Mouse (Mus musculus) CH12.LX (cell line): ENCODE data around the gene Ifnar1. TPM values are rescaled to one million over a fixed set of nuclear protein-coding genes. Genes with fewer than 3 reads are reported as not detected.

Experiments used
- DNase-seq: peaks from one replicate; pipeline ENCODE4 v3.0.0-alpha.2; 2013; ENCODE audit errors: extremely low read depth
- H3K27ac ChIP-seq: 2 replicates; pipeline ENCODE4 v1.5.1; 2012; ENCODE audit warnings: low read depth, mild to moderate bottlenecking, control low read depth, moderate library complexity; ENCODE audit not compliant: insufficient read depth
- H3K27me3 ChIP-seq: replicated peaks from 2 replicates; pipeline ENCODE3; 2012; ENCODE audit warnings: inconsistent platforms
- H3K36me3 ChIP-seq, 2 experiments: replicated peaks in 1 of 2; 2 replicates each; pipeline versions ENCODE3 to v1.6.1; 2012; ENCODE audit warnings: inconsistent platforms in 1 of 2, low read length in 1 of 2, mild to moderate bottlenecking in 1 of 2, mixed read lengths in 1 of 2, moderate library complexity in 1 of 2; ENCODE audit not compliant: control insufficient read depth in 1 of 2, insufficient read depth in 1 of 2
- H3K4me1 ChIP-seq, 2 experiments: 2 replicates each; pipeline ENCODE4 v1.6.1; 2012; ENCODE audit warnings: inconsistent platforms in 1 of 2, moderate library complexity in 1 of 2; ENCODE audit not compliant: insufficient read depth in 2 of 2, control insufficient read depth in 1 of 2
- H3K4me2 ChIP-seq: 2 replicates; pipeline ENCODE4 v1.6.1; 2012; ENCODE audit warnings: low read depth, mild to moderate bottlenecking, control low read depth; ENCODE audit not compliant: poor library complexity, insufficient read depth, severe bottlenecking
- H3K4me3 ChIP-seq, 3 experiments: fragments of 150-350 bp in 1 of 3; sonication (generic) in 1 of 3; replicated peaks in 1 of 3; 2 replicates each; pipeline versions ENCODE3 to v1.5.1; 2011 to 2012; ENCODE audit warnings: low read depth in 2 of 3, low read length in 2 of 3, mild to moderate bottlenecking in 2 of 3, moderate library complexity in 2 of 3, control low read depth in 1 of 3, improper control_type of control experiment in 1 of 3, inconsistent platforms in 1 of 3, mixed read lengths in 1 of 3; ENCODE audit not compliant: poor library complexity in 1 of 3
- H3K79me2 ChIP-seq: replicated peaks from 2 replicates; pipeline ENCODE4 v1.6.1; 2012; ENCODE audit warnings: mild to moderate bottlenecking, moderate library complexity; ENCODE audit not compliant: control insufficient read depth, poor library complexity, insufficient read depth, severe bottlenecking; ENCODE audit errors: extremely low read depth
- H3K9ac ChIP-seq: 2 replicates; pipeline ENCODE4 v1.6.1; 2012; ENCODE audit warnings: low read depth, mild to moderate bottlenecking, control low read depth, moderate library complexity; ENCODE audit not compliant: insufficient read depth
- H3K9me3 ChIP-seq: replicated peaks from 2 replicates; pipeline ENCODE3; 2012; ENCODE audit warnings: low read length, inconsistent platforms, mixed read lengths
- BHLHE40 ChIP-seq: IDR thresholded peaks from 2 replicates; pipeline ENCODE4 v1.6.1; 2011; ENCODE audit warnings: mild to moderate bottlenecking, low read depth, low read length, improper control_type of control experiment
- CHD1 ChIP-seq: IDR thresholded peaks from 2 replicates; pipeline ENCODE4 v1.6.1; 2012; ENCODE audit warnings: low read depth, low read length, improper control_type of control experiment, inconsistent platforms
- CHD2 ChIP-seq: IDR thresholded peaks from 2 replicates; pipeline ENCODE4 v1.6.1; 2011; ENCODE audit warnings: low read length, improper control_type of control experiment
- CTCF ChIP-seq, 2 experiments: IDR thresholded peaks in 1 of 2; conservative IDR thresholded peaks in 1 of 2; 2 replicates each; pipeline ENCODE4 v1.5.1; 2011 to 2012; ENCODE audit warnings: low read depth in 2 of 2, low read length in 2 of 2, improper control_type of control experiment in 1 of 2, inconsistent platforms in 1 of 2, mild to moderate bottlenecking in 1 of 2, moderate library complexity in 1 of 2
- E2F4 ChIP-seq: IDR thresholded peaks from 2 replicates; pipeline ENCODE4 v1.6.1; 2011; ENCODE audit warnings: low read depth, low read length, improper control_type of control experiment; ENCODE audit not compliant: insufficient replicate concordance
- ELF1 ChIP-seq: IDR thresholded peaks from 2 replicates; pipeline ENCODE4 v1.6.1; 2014; ENCODE audit warnings: low read depth, mild to moderate bottlenecking, inconsistent platforms, low read length, improper control_type of control experiment
- EP300 ChIP-seq: IDR thresholded peaks from 2 replicates; pipeline ENCODE4 v1.6.1; 2011; ENCODE audit warnings: low read length, improper control_type of control experiment
- ETS1 ChIP-seq: conservative IDR thresholded peaks from 2 replicates; pipeline ENCODE4 v1.6.1; 2012; ENCODE audit warnings: low read depth, mild to moderate bottlenecking, inconsistent platforms, low read length, improper control_type of control experiment, moderate library complexity
- GABPA ChIP-seq: IDR thresholded peaks from 2 replicates; pipeline ENCODE4 v1.6.1; 2012; ENCODE audit warnings: low read depth, low read length, improper control_type of control experiment, inconsistent platforms; ENCODE audit not compliant: insufficient replicate concordance
- HCFC1 ChIP-seq: IDR thresholded peaks from 2 replicates; pipeline ENCODE4 v1.6.1; 2012; ENCODE audit warnings: low read depth, mild to moderate bottlenecking, inconsistent platforms, low read length, improper control_type of control experiment
- IRF4 ChIP-seq: IDR thresholded peaks from 2 replicates; pipeline ENCODE4 v1.6.1; 2014; ENCODE audit warnings: low read depth, mild to moderate bottlenecking, inconsistent platforms, low read length, improper control_type of control experiment
- JUN ChIP-seq: IDR thresholded peaks from 2 replicates; pipeline ENCODE4 v1.6.1; 2011; ENCODE audit warnings: low read depth, mild to moderate bottlenecking, low read length, improper control_type of control experiment, moderate library complexity; ENCODE audit not compliant: insufficient read depth
- KAT2A ChIP-seq: IDR thresholded peaks from 2 replicates; pipeline ENCODE4 v1.6.1; 2012; ENCODE audit warnings: low read length, improper control_type of control experiment, inconsistent platforms; ENCODE audit not compliant: insufficient replicate concordance
- MAFK ChIP-seq: IDR thresholded peaks from 2 replicates; pipeline ENCODE4 v1.6.1; 2011; ENCODE audit warnings: low read length, improper control_type of control experiment; ENCODE audit not compliant: insufficient replicate concordance
- MEF2A ChIP-seq: IDR thresholded peaks from 2 replicates; pipeline ENCODE4 v1.6.1; 2014; ENCODE audit warnings: low read depth, mild to moderate bottlenecking, inconsistent platforms, low read length, improper control_type of control experiment, borderline replicate concordance
- MYC ChIP-seq: IDR thresholded peaks from 2 replicates; pipeline ENCODE4 v1.6.1; 2011; ENCODE audit warnings: low read depth, mild to moderate bottlenecking, improper control_type of control experiment, low read length
- NELFE ChIP-seq: IDR thresholded peaks from 2 replicates; pipeline ENCODE4 v1.6.1; 2011; ENCODE audit warnings: low read depth, low read length, improper control_type of control experiment
- POLR2AphosphoS2 ChIP-seq: IDR thresholded peaks from 2 replicates; pipeline ENCODE4 v1.6.1; 2011; ENCODE audit warnings: low read depth, low read length, improper control_type of control experiment
- RCOR1 ChIP-seq: conservative IDR thresholded peaks from 2 replicates; pipeline ENCODE4 v1.6.1; 2012; ENCODE audit warnings: low read depth, mild to moderate bottlenecking, inconsistent platforms, low read length, improper control_type of control experiment
- SIN3A ChIP-seq: IDR thresholded peaks from 2 replicates; pipeline ENCODE4 v1.6.1; 2012; ENCODE audit warnings: low read length, improper control_type of control experiment, inconsistent platforms
- SMC3 ChIP-seq: IDR thresholded peaks from 2 replicates; pipeline ENCODE4 v1.6.1; 2011; ENCODE audit warnings: low read depth, low read length, improper control_type of control experiment
- TBP ChIP-seq: conservative IDR thresholded peaks from 2 replicates; pipeline ENCODE4 v1.6.1; 2011; ENCODE audit warnings: low read depth, low read length, improper control_type of control experiment
- TCF12 ChIP-seq: IDR thresholded peaks from 2 replicates; pipeline ENCODE4 v1.6.1; 2014; ENCODE audit warnings: low read depth, mild to moderate bottlenecking, inconsistent platforms, low read length, improper control_type of control experiment
- UBTF ChIP-seq: IDR thresholded peaks from 2 replicates; pipeline ENCODE4 v1.6.1; 2012; ENCODE audit warnings: low read depth, mild to moderate bottlenecking, inconsistent platforms, low read length, improper control_type of control experiment, moderate library complexity
- USF1 ChIP-seq: IDR thresholded peaks from 2 replicates; pipeline ENCODE4 v1.6.1; 2014; ENCODE audit warnings: low read depth, mild to moderate bottlenecking, inconsistent platforms, low read length, improper control_type of control experiment
- USF2 ChIP-seq: conservative IDR thresholded peaks from 2 replicates; pipeline ENCODE4 v1.6.1; 2011; ENCODE audit warnings: low read depth, low read length, improper control_type of control experiment
- ZC3H11A ChIP-seq: IDR thresholded peaks from 2 replicates; pipeline ENCODE4 v1.6.1; 2012; ENCODE audit warnings: low read depth, mild to moderate bottlenecking, inconsistent platforms, low read length, improper control_type of control experiment
- ZKSCAN1 ChIP-seq: IDR thresholded peaks from 2 replicates; pipeline ENCODE4 v1.6.1; 2012; ENCODE audit warnings: low read depth, inconsistent platforms, low read length, improper control_type of control experiment, borderline replicate concordance
- ZMIZ1 ChIP-seq: IDR thresholded peaks from 2 replicates; pipeline ENCODE4 v1.6.1; 2012; ENCODE audit warnings: low read depth, mild to moderate bottlenecking, inconsistent platforms, low read length, improper control_type of control experiment
- ZNF384 ChIP-seq: IDR thresholded peaks from 2 replicates; pipeline ENCODE4 v1.6.1; 2012; ENCODE audit warnings: low read depth, low read length, improper control_type of control experiment, inconsistent platforms
- dilution Hi-C: fragments of 300-500 bp; cut with MboI; formaldehyde crosslinking; loops from 2 replicates; pipeline ENCODE4 v1.14.3; 2020; ENCODE audit warnings: low sequenced_read_pairs; ENCODE audit not compliant: extremely low pct_unique_long_range_greater_than_20kb, extremely low pct_ligation_motif_present
- in situ Hi-C: fragments of 300-500 bp; cut with MboI; formaldehyde crosslinking; loops from 3 replicates; pipeline ENCODE4 v1.14.3; 2019; ENCODE audit warnings: low sequenced_read_pairs, low pct_ligation_motif_present, low pct_unique_long_range_greater_than_20kb, mixed read lengths
- polyA plus RNA-seq: library from polyadenylated mRNA; unstranded; fragments of >175 nt; gene quantifications from 2 replicates; pipeline ENCODE4 v1.2.1, GENCODE M21; 2012; ENCODE audit warnings: low read depth; ENCODE audit not compliant: insufficient read length
- total RNA-seq, 2 experiments: library from RNA; depleted of rRNA; stranded (reverse); fragments of 300-350 nt in 1 of 2; fragments of >200 nt in 1 of 2; gene quantifications; 2 replicates each; pipeline ENCODE4 v1.2.3; 2012 to 2014

The Ifnar1 gene
- total and polyA plus RNA-seq, 3 experiments = 32.8 to 49.4 (median 40.3) TPM

GRCm38 (mm10) chr16:91459396-91459795 lies 25.6 kb upstream of the Ifnar1 start:
- H3K4me2 ChIP-seq = no peak overlapping the region
- peaks cover 13 to 64% of the 10 kb centered on the region in 2 experiments for H3K4me1 ChIP-seq
- in situ Hi-C loops (no loop called here), dilution Hi-C loops (no loop called here)
- peak; percentile 74 for DNase-seq
- H3K27me3 ChIP-seq = no peaks in the 10 kb centered on the region
- H3K36me3 ChIP-seq = peaks cover 0 to 6% of the 10 kb centered on the region in 2 experiments
- no peak overlapping the region for H3K9ac ChIP-seq
- peaks cover 8% of the 10 kb centered on the region for H3K9me3 ChIP-seq
- peak; percentile 71 for TF ChIP-seq TCF12
- no peak for TF ChIP-seq HCFC1
- TF ChIP-seq MYC = no peak
- TF ChIP-seq POLR2AphosphoS2 = no peak
- peak; percentile 65; the same call in 1 of the 2 replicates for TF ChIP-seq IRF4
- no peak for TF ChIP-seq ZNF384
- no peak for TF ChIP-seq JUN
- peak; percentile 55 for TF ChIP-seq ETS1
- no peak for TF ChIP-seq UBTF
- no peak for TF ChIP-seq SMC3
- no peak for TF ChIP-seq MEF2A
- no peak for TF ChIP-seq USF1
- no peak for TF ChIP-seq ELF1
- peak; percentile 73 for TF ChIP-seq BHLHE40
- TF ChIP-seq ZMIZ1 = no peak
- TF ChIP-seq CTCF (conservative IDR thresholded peaks at IDR 0.05 in 1 of 2, IDR thresholded peaks at IDR 0.05 in 1 of 2; ENCODE audit: low read depth in 2 of 2, low read length in 2 of 2) = no peak
- peak; percentile 75 for TF ChIP-seq EP300
- no peak for TF ChIP-seq E2F4
- TF ChIP-seq CHD2 = no peak
- no peak overlapping the region for H3K27ac ChIP-seq
- no peaks in the 10 kb centered on the region for H3K79me2 ChIP-seq
- no peak overlapping the region for H3K4me3 ChIP-seq

- no peaks in the 10 kb centered on the region for H3K27me3 ChIP-seq
- H3K9me3 ChIP-seq = peaks cover 8% of the 10 kb centered on the region
- DNase-seq = peak; percentile 84
- no peak overlapping the region for H3K4me3 ChIP-seq
- H3K4me2 ChIP-seq = no peak overlapping the region
- H3K36me3 ChIP-seq = peaks cover 0 to 6% of the 10 kb centered on the region in 2 experiments
- no peaks in the 10 kb centered on the region for H3K79me2 ChIP-seq
- H3K9ac ChIP-seq = no peak overlapping the region
- in situ Hi-C loops = no loop called here
- dilution Hi-C loops = no loop called here
- H3K4me1 ChIP-seq = peaks cover 13 to 64% of the 10 kb centered on the region in 2 experiments
- no peak overlapping the region for H3K27ac ChIP-seq
- TF ChIP-seq TBP (peak; percentile 91), MAFK (0 out of 2 replicates have a peak, but pooled peaks have one; percentile 7), USF1 (no peak), MYC (peak; percentile 85; the same call in 1 of the 2 replicates), USF2 (no peak), KAT2A (no peak), GABPA (no peak), NELFE (no peak), ELF1 (no peak; the same call in 1 of the 2 replicates), CHD2 (no peak), E2F4 (no peak), HCFC1 (no peak), POLR2AphosphoS2 (no peak), JUN (no peak), CHD1 (no peak), ETS1 (no peak; the same call in 1 of the 2 replicates), RCOR1 (no peak), SIN3A (no peak), ZKSCAN1 (no peak), ZC3H11A (0 out of 2 replicates have a peak, but pooled peaks have one; percentile 9), ZMIZ1 (no peak), ZNF384 (no peak), MEF2A (no peak)
Observed at GRCm38 (mm10) chr16:91459841-91460370, 25.1 kb upstream of the Ifnar1 start.
